Mouse (Mus musculus) skeletal muscle tissue, adult 2 months (tissue): ENCODE measurements around the gene Med14.

Experiments used
- DNase-seq: peaks from one replicate; pipeline ENCODE4 v3.0.0-alpha.2; 2012; ENCODE audit warnings: low read depth, low spot score

Gene Med14

DNA sequence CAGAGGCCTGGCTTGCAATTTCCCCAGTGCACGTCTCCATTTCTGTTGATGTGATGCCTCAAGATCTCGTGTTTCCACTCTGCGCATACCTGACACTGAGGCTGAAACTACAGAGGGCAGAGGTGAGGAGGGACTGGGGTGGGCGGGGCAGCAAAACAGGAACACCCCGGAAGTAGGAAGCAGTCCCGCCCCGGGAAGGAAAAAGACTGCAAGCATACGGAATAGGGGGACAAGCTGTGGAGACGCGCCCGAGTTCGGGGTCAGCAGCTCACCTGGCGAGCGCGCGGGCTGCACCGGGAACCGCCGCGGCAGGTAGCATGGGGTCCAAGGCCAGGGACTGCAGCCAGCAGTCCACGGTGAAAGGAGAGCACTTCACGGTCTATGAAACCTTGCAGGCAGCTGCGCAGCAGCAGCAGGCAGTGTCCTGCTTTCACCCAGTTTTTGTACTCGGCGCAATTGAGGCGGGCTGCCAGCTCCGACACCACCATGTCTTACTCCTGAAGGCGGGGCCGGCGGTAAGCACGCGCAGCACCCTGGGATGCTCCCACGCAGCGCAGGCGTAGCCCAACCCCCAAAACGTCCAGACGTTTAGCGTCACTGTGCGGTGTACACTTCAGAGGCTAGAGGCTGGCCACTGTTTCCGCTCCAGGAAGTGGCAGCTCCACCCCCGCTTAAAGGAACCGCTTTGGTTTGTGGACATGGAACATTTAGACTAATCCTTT is 88.7 kb downstream of the Med14 start, which contains the start of gene 1810030O07Rik:
Gene 1810030O07Rik, minus strand, starts transcription at position 615 of the 722 bp plus-strand sequence.
- peak; percentile 85 for DNase-seq

DNA sequence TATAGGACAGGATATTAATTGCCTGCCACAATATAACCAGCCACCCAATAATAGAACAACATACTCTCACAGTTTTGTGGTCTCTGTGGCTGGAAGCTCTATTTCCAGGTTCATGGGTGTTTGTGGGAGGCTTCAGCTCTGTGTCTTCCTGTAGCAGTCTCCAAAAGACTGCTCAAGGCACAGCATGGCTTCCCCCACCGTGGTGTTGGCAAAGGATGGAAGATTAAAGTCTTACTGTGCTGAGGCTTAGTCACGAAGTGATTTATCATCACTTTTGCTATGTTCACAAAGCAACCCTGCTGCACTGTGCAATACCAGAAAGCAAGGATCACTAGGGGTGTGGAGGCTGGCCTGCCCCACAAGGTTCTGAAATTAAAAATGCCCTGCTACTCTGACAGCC is 108.0 kb downstream of the Med14 start:
- no peak for DNase-seq

DNA sequence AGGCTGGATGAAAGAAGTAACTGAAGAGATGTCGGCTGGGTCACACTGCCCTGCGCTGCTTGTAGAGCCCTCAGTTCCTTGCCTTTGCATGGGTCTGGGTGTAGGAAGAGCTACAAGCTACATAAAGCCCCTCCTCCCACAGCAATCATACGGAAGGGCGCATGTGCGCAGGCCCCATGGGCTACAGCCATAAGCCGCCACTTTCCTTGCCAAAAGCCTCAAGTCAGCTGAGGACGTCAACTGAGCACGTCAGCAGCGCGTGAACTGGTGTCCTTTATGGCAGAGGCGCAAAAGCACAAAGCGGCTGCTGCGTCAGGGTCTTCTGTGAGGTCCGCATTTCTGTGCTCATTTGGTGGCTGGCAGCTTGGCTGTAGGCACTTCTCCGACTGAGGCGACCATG is 110.0 kb downstream of the Med14 start:
- DNase-seq, result no peak

DNA sequence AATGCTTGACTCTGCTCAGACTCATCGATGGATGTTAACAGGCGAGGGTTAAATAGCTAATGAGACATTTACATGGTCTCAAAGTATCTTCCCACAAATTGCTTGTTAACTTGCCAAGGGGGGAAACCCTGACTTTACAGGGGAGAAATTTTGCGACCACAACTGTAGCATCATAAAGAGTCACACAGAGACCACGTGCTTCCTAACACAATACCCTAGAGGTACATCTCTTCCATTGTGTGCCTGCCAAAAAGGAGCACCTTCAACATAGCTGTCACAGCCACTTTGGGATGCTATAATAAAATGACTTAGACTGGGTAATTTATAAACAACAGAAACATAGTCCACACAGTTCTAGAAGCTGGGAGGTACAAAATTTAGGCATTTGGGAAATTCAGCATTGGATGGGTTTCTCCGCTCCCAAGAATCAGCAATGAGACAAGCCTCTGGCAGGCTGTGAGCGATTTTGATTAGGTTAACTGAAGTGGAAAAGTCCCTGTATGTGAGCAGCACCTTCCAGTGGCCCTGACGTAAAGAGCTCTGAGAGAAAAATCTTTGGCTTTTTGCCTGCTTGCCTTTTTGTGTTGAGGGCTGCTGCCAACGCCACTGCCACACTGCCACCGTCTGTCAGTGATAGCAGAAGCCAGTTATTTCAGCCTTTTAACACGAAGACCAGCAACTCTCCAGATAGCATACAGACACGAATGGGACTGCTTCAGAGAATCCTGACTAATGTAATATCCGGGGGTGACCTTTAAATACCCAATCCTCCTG is 116.2 kb downstream of the Med14 start:
- no peak for DNase-seq

DNA sequence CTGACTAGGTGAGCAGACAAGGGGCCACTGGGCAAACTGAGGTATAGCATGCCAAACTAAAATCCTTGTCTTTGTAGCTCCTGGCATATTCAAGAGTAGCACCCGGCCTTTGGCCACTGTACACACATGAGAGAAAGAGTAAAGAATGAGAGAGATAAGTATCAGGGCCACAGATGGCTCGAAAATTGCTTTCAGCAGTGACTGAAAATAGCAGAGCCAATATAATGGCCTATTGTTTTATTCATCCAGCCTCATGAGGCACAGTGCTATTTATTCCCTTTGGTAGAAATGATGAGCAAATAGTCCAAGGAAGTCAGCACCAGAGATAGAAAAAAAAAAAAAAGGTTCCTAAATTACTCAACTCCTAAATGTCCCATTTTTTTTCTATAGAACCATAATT is 116.9 kb downstream of the Med14 start:
- DNase-seq, result no peak
